Mouse (Mus musculus) mesoderm, embryonic 11.5 days (tissue): ENCODE results near the gene Rfwd3.
A peak's percentile ranks its signal among the peaks of the same experiment; 100 is the strongest.
"Not testable (repeated sequence)": the region's sequence is repeated elsewhere in the genome, so short reads cannot be mapped to it uniquely, and the experiment has no call there.

ENCODE experiments used
- DNase-seq: peaks from one replicate; pipeline ENCODE4 v3.0.0-alpha.2; 2012; ENCODE audit warnings: low read depth, low spot score

Rfwd3 gene

DNA sequence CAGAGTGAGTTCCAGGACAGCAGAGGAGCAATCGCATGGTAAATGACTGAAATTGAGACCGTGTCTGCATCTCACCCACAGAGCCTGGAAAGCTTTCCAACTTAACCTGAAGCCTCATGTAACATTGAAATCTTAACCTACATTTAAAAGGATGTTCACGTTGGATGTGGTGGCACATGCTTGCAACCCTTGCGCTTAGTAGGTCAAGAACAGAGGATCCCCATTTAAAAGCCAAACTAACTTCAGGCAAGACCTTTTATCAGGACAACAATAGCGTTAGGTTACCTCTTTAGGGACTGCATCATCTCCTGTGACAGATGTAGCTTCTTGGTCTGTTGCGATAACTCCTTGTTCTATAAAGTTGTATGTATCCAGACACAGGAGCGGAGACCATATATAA lies 9.4 kb downstream of the Rfwd3 start:
- no peak for DNase-seq

DNA sequence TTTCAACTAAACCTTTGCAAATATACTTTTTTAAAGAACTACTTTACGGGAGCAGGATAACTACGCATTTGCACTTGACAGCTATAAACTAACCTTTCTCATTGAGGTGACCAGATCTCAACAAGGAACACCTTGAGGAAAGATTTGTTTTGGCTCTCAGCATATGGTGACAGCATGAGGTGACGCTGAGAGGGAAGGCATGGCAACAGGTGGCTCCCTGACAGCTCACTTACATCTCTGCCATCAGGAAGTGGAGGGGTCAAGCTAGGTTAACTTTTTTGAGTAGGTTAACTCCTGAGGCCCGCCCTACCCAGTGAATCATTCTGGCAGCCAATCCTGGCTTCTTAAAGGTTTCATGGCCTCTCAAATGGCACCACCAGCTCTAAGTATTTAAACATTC lies 14.4 kb downstream of the Rfwd3 start:
- DNase-seq: no peak

DNA sequence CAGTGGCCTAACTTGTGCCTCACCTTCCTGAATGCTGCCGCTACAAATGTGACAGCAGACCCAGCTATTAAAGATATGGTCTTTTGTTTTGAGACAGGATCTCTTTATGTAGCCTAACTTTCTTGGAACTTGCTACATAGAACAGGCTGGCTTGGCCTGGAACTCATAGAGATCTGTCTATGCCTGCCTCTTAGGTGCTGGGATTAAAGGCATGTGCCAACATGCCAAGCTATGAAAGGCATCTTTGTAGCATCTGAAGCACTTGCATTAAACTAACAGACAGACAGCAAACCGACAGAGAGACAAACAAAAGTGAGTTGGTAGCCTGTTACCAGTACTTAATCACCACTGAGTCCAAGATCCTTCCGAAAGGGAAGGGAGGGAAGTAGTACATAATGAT lies 17.9 kb downstream of the Rfwd3 start:
- DNase-seq: no peak

DNA sequence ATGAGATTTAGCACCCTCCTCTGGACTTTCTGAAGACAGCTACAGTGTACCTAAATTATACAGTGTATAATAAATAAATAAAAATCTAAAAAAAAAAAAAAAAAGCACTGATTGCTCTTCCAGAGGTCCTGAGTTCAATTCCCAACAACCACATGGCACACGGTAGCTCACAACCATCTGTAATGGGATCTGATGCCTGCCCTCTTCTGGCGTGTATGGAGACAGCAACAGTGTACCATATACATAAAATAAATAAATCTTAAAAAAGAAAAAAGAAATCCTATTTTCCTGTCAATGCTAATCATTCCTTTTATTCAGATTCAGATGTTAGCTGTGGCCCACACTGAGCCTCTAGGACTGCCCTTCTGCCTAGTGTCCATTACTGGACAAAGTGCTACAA lies 31.7 kb downstream of the Rfwd3 start:
- no peak for DNase-seq

DNA sequence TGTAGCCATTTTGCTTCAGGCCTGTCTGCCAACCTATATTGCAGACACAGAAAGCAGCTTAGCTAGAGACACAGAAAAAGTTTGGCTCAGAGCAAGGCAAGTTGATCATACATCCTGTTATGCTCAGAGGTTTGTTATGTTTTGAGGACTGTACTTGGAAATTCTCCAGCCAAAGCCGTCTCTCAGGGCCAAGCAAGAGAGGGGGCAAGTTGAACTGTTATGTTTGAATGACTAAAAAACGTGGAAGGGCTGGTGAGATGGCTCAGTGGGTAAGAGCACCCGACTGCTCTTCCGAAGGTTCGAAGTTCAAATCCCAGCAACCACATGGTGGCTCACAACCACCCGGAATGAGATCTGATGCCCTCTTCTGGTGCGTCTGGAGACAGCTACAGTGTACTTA lies 33.9 kb downstream of the Rfwd3 start:
- not testable (repeated sequence) for DNase-seq

DNA sequence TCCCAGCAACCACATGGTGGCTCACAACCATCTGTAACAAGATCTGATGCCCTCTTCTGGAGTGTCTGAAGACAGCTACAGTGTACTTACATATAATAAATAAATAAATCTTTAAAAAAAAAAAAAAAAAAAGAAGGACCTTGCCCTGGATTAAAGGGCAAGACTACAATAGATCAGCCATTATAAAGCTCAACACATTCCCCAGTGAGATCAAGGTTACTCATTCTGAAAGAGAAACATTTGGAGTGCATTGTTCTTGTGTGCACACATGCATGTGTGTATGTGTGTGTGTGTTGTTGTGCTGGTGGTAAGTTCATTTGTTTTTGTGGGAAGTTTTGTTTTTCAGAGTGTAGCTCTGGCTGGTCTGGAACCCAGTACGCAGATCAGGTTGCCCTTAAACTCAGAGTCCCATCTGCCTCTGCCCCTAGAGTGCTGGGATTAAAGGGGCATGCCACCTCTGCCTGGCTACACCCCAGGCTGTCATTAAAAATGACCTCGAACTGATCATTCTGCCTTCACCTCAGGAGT lies 35.3 kb downstream of the Rfwd3 start:
- no peak for DNase-seq

DNA sequence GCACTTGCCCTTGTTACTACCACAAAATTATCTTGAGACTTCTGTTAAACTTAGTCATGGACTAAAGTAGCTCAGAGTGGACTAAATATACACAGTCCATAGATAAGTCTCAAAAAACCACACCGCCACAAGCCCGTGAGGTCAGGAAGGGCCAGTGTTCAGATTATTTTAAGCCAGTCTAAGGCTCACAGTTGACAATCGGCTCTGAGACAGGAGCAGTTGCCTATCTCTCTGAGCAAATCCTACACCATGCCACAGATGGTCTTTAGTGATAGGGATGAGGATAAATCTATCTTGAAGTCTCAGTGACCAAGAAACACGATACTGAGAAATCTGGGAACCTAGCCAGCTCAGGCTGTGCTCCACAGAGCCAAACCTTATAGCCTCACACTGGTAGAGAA lies 38.0 kb downstream of the Rfwd3 start:
- no peak for DNase-seq

DNA sequence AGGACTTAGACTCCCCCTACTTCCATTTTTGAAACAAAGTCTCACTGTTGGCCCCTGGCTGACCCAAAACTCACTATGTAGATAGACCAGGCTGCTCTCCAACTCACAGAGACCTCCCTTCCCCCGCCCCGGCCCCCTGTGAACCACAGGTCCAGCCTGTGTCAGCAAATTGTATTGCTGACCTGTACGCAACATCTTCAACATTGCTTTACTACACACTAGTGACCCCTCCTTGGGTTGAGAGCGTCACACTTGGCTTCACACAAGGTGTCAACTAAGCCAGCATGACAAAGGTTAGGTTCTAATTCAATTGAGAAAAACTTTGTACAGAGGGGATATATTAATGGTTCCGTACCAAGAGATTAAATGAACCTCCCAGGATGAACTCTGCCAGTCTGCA lies 39.8 kb downstream of the Rfwd3 start:
- no peak for DNase-seq

DNA sequence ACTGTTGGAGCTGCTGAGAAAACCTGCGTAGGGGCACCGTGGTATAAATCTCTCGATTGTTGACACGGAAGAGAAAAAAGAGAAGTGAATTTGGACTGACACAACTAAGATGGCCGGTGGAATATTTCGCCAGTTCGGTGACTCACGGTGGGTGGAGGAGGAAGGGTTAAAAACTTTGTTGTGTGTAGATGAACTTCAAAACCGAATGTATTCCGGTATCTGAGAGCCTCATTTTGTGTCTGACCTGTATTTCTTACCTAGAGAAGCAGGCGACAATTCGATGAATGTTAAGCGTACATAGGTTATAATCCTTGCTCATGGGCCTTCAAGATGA lies 40.6 kb downstream of the Rfwd3 start:
- DNase-seq: no peak

DNA sequence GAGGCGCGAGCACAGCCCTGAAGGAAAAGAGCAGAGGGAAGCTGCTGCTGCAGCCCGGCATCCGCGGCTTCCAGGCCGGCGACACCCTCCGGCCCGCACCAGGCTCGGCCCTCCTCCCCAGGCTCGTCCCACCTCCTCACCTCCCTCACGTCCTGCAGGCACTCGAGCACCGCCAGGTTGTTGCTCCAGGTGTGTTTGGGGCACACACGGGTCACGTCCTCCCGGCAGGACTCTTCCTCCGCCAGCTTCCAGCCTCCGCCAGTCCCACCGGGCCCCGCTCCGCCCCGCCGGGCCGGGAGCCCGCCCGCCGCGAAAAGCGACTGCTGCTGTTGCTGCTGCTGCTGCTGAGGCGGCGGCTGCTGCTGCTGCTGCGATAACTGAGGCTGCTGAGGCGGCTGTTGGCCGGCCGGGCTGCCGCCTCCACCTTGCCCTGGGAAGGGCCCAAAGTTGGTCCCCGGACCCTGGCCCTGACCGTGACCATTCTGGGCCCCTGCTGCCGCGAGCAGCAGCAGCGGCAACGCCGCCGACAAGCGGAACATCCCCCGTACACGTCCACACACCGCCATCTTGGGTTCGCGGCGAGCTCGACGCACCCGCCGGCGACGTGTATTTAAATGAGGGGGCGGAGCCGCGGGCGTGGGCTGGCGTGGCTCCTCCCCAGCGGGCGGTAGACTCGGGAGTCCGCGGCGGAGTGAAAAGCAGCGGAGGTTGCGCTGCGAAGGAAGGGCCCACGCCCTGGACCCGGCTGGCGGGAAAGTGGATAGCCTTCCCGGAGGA lies 41.2 kb downstream of the Rfwd3 start, which contains the start of gene Glg1:
Glg1 (minus strand) TSS at position 586 of the 777 bp plus-strand sequence.
- peak; percentile 94 for DNase-seq

DNA sequence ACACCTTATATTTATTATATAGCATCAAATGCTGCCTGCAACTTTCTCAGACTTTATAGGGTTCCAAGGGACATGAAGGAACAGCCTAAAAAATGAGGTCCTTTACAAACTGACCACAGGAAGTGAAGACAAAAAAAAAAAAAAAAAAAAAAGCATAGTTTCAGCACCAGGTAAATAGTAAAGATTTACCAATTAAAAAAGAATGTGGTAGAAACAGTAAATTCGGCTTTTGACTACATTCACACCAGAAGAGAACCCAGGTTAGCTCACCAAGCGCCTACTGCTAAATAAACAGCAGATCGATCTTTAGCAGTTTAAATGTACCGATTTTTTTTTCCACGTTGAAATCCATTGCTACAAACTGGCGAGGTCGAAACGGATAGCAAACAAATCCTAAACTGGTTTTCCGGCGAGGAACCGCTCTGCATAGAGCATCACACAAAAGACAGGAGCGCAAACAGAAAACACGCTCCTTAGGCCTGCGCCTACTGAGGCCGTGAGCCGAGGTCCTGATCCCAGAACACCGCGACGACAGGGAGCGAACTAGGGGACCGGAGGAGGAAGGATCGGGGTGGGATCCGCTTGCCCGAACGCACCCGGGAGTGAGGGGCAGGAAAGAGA lies 41.9 kb downstream of the Rfwd3 start:
- peak; percentile 56 for DNase-seq

DNA sequence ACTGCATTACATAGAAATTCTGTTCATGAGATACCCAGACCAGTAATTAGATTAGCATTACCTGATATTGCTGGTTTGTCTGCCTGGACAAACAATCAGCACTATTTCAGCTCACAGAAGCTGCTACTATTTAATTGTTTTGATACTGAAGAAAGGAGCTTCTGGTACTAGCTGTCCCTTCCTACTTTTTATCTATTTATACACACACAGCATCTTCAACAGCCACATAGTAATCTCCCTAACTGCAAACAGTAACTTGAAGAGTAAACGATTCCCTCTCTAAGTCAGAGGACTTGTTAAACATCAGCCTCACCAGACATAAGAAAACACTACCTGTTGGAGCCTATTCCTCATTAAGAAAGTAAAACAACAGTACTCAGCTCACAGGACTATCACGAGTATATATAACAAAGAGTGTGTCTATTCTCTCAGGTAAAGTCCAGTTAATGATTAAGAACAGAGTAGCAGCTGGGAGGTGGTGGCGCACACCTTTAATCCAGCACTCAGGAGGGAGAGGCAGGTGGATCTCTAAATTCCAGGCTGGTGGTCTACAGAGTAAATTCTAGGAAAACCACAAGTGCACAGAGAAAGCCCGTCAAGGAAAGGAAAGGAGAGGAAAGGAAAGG lies 47.4 kb downstream of the Rfwd3 start:
- no peak for DNase-seq

DNA sequence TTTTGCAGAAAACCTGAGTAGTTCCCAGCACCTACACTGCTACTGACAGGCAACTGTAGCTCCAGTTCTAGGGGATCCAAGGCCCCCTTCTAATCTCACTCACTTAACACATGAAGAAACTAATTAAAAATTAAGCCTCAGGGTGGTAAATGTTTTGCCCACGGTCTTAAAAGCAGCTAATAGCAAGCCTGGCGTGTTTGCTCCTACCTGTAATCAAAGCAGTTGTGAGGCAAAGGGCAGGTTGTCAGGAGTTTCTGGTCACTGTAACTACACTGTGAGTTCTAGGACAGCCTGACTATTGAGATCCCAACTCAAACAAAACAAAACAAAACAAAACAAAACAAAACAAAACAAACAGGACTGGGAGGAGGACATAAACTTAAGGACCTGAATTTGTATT lies 49.9 kb downstream of the Rfwd3 start:
- DNase-seq: no peak

DNA sequence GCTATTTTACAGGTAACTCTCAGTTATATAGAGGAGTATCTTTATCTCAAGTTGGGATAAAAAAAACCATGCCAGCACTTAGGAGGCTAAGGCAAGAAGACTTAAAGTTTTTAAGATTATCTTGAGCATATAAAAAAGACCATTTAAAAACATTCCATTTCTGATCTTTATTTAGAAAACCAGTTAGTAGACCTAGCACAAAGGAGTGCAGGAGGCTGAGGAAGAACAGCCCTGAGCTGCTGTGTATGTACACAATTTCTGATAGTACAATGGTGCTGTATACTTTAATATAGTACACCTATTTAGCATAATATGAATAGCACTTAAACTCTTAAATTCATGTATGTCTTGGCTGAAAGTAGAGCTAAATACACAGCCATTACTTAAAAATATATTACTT lies 51.9 kb downstream of the Rfwd3 start:
- DNase-seq: no peak

DNA sequence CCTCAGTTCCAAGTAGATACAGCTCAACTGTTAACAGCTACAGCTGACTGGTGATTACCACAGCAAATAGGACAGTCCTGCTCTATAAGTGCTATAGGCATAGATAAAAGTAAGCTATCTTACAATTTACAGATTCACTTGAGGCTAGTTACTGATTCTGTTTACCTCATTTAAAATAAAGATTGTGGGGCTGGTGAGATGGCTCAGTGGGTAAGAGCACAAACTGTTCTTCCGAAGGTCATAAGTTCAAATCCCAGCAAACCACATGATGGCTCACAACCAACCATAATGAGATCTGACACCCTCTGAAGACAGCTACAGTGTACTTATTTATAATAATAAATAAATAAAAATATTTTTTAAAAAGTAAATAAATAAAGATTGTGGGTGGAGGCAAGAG lies 53.2 kb downstream of the Rfwd3 start:
- not testable (repeated sequence) for DNase-seq

DNA sequence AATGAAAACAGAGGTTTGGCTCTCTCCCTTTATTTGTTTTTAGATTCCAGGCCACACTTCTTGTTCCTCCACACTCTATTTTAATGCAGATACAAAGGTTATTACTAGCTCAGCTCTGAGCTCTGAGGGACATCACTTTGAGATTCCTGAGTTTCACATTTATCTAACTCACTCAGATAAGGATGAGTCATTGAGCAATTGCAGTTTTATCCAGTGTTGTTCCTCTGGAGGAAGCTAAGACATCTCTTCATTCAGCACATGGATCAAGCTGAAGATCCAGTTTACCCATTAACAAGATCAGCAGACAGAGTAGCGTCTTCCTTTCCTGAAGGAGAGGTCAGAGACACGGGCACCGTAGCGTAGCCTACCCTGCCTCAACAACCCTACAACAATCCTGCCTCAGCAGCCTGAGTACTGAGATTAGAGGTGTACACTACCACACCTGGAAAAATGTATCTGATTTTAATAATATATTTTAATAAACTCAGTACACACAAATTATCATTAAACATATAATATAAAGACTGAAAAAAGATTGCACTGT lies 53.7 kb downstream of the Rfwd3 start:
- no peak for DNase-seq

DNA sequence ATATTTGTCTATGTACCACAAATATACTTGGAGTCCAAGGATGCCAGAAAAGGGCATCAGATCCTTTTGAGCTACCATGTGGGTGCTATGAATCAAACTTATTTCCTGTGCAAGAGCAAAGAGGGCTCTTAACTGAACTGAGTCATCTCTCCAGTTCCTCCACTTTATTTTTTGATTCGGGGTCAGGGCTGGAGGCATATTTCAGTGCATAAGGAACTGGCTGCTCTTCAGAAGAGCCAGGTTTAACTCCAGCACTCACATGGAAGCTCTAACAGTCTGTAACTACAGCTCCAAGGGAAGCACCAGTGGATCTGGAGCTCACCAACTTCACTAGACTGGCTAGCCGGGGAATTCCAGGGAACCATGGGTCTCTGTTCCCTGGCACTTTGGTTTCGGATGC lies 62.7 kb downstream of the Rfwd3 start:
- no peak for DNase-seq

DNA sequence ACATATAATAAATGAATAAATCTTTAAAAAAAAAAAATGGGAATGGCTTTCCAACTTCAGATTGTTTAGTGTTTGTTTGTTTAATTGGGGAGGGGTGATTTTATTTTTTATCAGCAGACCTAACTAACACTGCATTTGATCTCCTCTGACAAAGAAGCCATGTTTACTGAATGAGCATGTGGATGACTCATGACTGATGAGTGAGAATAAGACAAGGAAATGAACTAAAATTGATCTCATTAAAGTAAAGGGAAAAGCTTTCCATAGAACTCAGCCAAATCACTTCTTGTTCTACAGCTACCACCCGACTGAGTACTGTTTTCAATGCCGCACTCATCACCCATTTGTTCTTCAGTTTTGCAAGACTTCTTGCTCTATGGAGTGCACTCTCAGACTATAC lies 66.3 kb downstream of the Rfwd3 start:
- no peak for DNase-seq

DNA sequence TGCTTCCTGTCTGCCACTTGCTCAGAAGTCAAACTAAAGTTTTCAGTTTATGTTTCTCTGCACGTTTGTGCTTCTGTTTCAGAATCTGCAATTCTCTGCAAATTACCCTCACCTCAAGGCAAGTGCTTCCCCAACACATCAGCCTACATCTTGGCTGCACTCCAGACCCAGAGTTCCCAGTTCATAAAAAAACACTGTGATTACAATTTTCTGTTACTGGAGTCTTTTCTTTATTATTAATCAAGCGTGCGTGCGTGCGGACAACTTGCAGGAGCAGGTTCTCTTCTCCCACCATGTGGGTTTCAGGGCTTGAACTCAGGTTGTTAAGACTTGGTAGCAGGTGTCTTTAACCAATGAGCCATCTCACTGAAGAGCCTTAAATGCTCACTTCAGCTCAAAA lies 75.9 kb downstream of the Rfwd3 start:
- no peak for DNase-seq
